Mouse (Mus musculus): ENCODE data around the gene Car12.

DNA sequence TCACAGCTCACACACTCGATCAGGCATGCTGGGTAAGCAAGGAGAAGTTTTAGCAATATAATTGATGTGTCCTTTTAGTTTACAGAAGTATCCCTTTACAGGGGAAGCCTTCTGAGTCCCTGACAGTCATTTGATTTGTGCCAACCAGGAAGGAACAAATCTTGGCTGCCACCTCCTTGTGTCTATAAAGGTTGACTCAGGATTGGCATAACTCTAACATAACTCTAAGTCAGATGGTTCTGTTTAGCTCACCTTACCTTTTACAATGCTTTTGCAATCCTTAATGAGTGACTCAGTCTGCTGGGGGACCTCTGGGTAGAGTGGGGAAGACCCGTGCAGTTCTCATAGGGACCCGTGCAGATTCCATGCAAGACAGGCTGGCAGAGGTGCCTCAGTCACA, 12.1 kb downstream of the Car12 start:
- no peak for TF ChIP-seq CTCF (IDR thresholded peaks at IDR 0.05; ENCODE audit: low read depth, low read length)
- TF ChIP-seq EP300 (IDR thresholded peaks at IDR 0.05; ENCODE audit: insufficient read depth, low read depth, low read length) = no peak
- TF ChIP-seq POLR2A (IDR thresholded peaks at IDR 0.05; ENCODE audit: insufficient read depth, low read length) = no peak
